Mouse (Mus musculus) cortical plate, adult 2 months (tissue): ENCODE data around the gene Mkrn1.

Source experiments
- CTCF ChIP-seq: fragments of 200-500 bp; IDR thresholded peaks from 2 replicates; pipeline ENCODE4 v1.5.1; 2011; ENCODE audit warnings: mild to moderate bottlenecking, control low read depth, low read length; ENCODE audit not compliant: insufficient read depth; ENCODE audit errors: extremely low read depth
- POLR2A ChIP-seq: fragments of 200-500 bp; IDR thresholded peaks from 2 replicates; pipeline ENCODE4 v1.6.1; 2011; ENCODE audit warnings: mild to moderate bottlenecking, low read length, control low read depth; ENCODE audit not compliant: insufficient read depth; ENCODE audit errors: extremely low read depth

GRCm38 (mm10) chr6:39454616-39455015 lies 34.4 kb upstream of the Mkrn1 start:
- TF ChIP-seq CTCF (no peak), POLR2A (no peak)
